Mouse (Mus musculus) liver, adult 2 months (tissue): ENCODE results near the gene Tm9sf4. TPM values are rescaled to one million over a fixed set of nuclear protein-coding genes. Genes with fewer than 3 reads are reported as not detected.
A peak's percentile ranks its signal among the peaks of the same experiment; 100 is the strongest.

Experiments used
- DNase-seq: peaks from one replicate; pipeline ENCODE4 v3.0.0-alpha.2; 2011; ENCODE audit warnings: low read depth, low spot score; ENCODE audit errors: extremely low read depth
- H3K27ac ChIP-seq: fragments of 200-500 bp; replicated peaks from 2 replicates; pipeline ENCODE4 v1.5.1; 2012; ENCODE audit warnings: low read depth, mild to moderate bottlenecking, control low read depth, inconsistent platforms, low read length; ENCODE audit not compliant: insufficient read depth
- H3K27me3 ChIP-seq: fragments of 200-500 bp; 2 replicates; pipeline ENCODE4 v1.6.1; 2012; ENCODE audit warnings: mild to moderate bottlenecking, moderate library complexity, low read length, inconsistent platforms; ENCODE audit not compliant: control insufficient read depth, insufficient read depth
- H3K36me3 ChIP-seq: fragments of 200-500 bp; 2 replicates; pipeline ENCODE4 v1.6.1; 2012; ENCODE audit warnings: low read length, inconsistent platforms; ENCODE audit not compliant: control insufficient read depth, insufficient read depth
- H3K4me1 ChIP-seq: fragments of 200-500 bp; 2 replicates; pipeline ENCODE4 v1.6.1; 2011; ENCODE audit warnings: low read length; ENCODE audit not compliant: control insufficient read depth, insufficient read depth
- H3K4me3 ChIP-seq: fragments of 200-500 bp; 2 replicates; pipeline ENCODE4 v1.5.1; 2011; ENCODE audit warnings: low read depth, mild to moderate bottlenecking, control low read depth, low read length, moderate library complexity; ENCODE audit not compliant: insufficient read depth
- H3K79me2 ChIP-seq: fragments of 200-500 bp; 2 replicates; pipeline ENCODE4 v1.6.1; 2012; ENCODE audit warnings: inconsistent platforms, mild to moderate bottlenecking, low read length, moderate library complexity; ENCODE audit not compliant: control insufficient read depth, insufficient read depth
- H3K9ac ChIP-seq: fragments of 200-500 bp; 2 replicates; pipeline ENCODE4 v1.6.1; 2012; ENCODE audit warnings: low read depth, mild to moderate bottlenecking, control low read depth, inconsistent platforms, low read length
- CTCF ChIP-seq: fragments of 200-500 bp; IDR thresholded peaks from 2 replicates; pipeline ENCODE4 v1.5.1; 2011; ENCODE audit warnings: low read depth, low read length, control low read depth
- POLR2A ChIP-seq: fragments of 200-500 bp; IDR thresholded peaks from 2 replicates; pipeline ENCODE4 v1.6.1; 2011; ENCODE audit warnings: low read length, control low read depth; ENCODE audit not compliant: insufficient read depth; ENCODE audit errors: extremely low read depth
- WGBS: fragments of 180-500 bp; shearing (Covaris S2); methylation state at CpG from one replicate; pipeline ENCODE4 v1.1.7; 2018; 5-methylcytosine and 5-hydroxymethylcytosine counted together
- polyA plus RNA-seq: library from polyadenylated mRNA; depleted of rRNA; stranded (reverse); fragments of >200 nt; gene quantifications from 2 replicates; pipeline ENCODE4 v1.2.3, GENCODE M21; 2012
- total RNA-seq: library from RNA; depleted of rRNA; stranded (reverse); fragments of >200 nt; gene quantifications from 2 replicates; pipeline ENCODE4 v1.2.3, GENCODE M21; 2014

Gene Tm9sf4
- total and polyA plus RNA-seq, 2 experiments = 28.0 to 45.5 TPM

GRCm38 (mm10) chr2:153228523-153228922 lies 67.4 kb downstream of the Tm9sf4 start:
- Histone ChIP-seq H3K79me2 (no peaks in the 10 kb centered on the region), H3K36me3 (peaks cover 13% of the 10 kb centered on the region; the same call in 1 of the 2 replicates), H3K9ac (no peak overlapping the region), H3K27me3 (no peaks in the 10 kb centered on the region), H3K4me1 (no peaks in the 10 kb centered on the region), H3K4me3 (no peak overlapping the region), H3K27ac (no peak overlapping the region)
- 91% methylated on average over 5 of the region's 5 CpGs for WGBS
- DNase-seq = no peak
- no peak for TF ChIP-seq POLR2A

DNA sequence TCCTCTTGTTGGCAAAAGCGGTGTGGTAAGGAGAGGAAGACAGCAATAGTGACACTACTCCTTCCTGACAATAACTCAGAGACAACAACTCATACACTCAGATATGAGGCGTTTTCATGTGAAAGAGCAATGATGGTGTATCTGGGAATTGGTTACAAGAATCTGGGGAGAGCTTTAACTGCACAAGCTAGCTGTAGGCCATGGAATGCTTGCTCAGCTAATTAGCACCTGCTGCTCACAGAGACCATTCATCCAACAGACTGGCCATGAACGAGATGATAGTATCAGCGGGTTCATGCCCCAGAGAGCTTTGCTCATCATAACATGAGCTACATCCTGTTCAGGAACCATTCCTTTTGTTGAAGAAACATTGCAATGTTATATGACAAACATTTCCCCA lies 76.1 kb downstream of the Tm9sf4 start:
- H3K27ac ChIP-seq = no peak overlapping the region
- 67% methylated on average over 4 of the region's 4 CpGs for WGBS
- no peak for DNase-seq

DNA sequence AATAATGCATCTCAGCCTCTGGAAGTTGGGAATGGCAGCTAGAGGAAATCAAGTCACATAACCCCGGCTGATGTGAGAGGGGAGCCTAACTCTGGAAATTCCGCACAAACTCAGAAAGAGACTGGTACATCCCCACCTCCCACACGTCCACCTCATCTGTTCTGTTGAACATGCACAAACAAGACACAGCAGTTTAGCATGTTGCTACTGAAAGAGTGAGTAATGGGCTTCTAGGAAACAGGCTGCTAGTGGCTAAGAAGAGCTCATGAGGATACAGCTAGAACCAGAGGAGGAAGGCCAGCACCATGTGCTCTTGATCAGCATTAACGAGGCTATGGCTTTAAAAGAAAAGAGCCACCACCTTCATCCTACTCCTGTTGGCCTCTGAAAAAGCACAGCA lies 76.8 kb downstream of the Tm9sf4 start:
- H3K9ac ChIP-seq = no peak overlapping the region
- H3K27me3 ChIP-seq = no peaks in the 10 kb centered on the region
- H3K4me3 ChIP-seq = no peak overlapping the region
- no peak overlapping the region for H3K27ac ChIP-seq
- DNase-seq = no peak
- peaks cover 17% of the 10 kb centered on the region for H3K36me3 ChIP-seq
- H3K79me2 ChIP-seq = peaks cover 14% of the 10 kb centered on the region; the same call in 1 of the 2 replicates
- WGBS = 73% methylated on average over 4 of the region's 4 CpGs
- no peak for TF ChIP-seq CTCF
- TF ChIP-seq POLR2A = no peak
- peaks cover 17% of the 10 kb centered on the region for H3K4me1 ChIP-seq

More for the DNA sequence above, 76.1 kb downstream of the Tm9sf4 start:
- peaks cover 14% of the 10 kb centered on the region; the same call in 1 of the 2 replicates for H3K79me2 ChIP-seq
- H3K27me3 ChIP-seq = no peaks in the 10 kb centered on the region
- no peak overlapping the region for H3K4me3 ChIP-seq
- H3K4me1 ChIP-seq = peaks cover 17% of the 10 kb centered on the region
- peaks cover 19% of the 10 kb centered on the region for H3K36me3 ChIP-seq
- no peak overlapping the region for H3K9ac ChIP-seq
- no peak for TF ChIP-seq CTCF
- TF ChIP-seq POLR2A = no peak

- Histone ChIP-seq H3K4me3 (no peak overlapping the region), H3K4me1 (peaks cover 17% of the 10 kb centered on the region), H3K27me3 (no peaks in the 10 kb centered on the region), H3K9ac (no peak overlapping the region), H3K36me3 (peaks cover 14% of the 10 kb centered on the region), H3K27ac (no peak overlapping the region), H3K79me2 (peaks cover 14% of the 10 kb centered on the region; the same call in 1 of the 2 replicates)
- no peak for TF ChIP-seq CTCF
- no peak for TF ChIP-seq POLR2A
- 19% methylated on average over 2 of the region's 2 CpGs for WGBS
- peak; percentile 64 for DNase-seq
Observed at GRCm38 (mm10) chr2:153238406-153238805, 77.3 kb downstream of the Tm9sf4 start.

DNA sequence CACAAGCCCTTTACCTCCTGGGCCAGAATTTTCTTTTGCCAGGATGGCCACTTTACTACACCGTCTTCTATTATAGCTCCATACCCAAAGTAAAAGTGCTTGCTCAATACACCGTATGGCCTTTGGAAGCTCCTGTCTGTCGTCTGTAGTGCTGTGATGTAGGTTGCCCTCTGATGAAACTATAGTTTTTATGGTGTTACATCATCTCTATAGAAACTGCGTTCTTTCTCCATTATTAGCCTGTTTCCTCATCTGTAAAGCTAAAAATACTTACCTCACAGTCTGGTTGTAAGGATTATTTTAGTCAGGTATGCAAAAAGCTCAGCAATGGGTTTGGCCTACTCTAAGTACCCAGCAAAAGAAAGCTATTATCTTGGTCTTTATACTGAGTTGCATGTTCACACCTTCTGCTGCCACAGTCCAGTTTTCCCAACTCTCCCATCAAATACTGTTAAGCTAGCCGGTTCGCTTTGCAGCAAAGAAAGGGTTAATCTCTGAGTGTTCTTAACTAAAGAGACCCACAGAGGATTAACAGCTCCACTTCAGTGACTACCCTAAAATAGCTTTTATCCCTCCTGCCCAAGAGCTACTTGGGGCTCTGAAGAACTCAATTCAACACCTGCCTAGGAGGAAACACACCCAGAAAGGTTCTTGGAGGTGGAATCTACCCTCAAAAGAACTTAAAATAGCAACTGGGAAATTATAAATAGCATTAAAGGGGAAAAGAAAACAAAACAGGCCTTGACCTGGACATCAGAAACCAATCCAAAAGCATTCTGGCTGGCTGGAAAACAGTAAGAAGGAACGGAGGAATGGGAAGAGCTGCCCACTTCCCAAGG lies 78.1 kb downstream of the Tm9sf4 start:
- TF ChIP-seq POLR2A = no peak
- TF ChIP-seq CTCF = no peak
- H3K36me3 ChIP-seq = peaks cover 7% of the 10 kb centered on the region; the same call in 1 of the 2 replicates

More for the DNA sequence above, 78.1 kb downstream of the Tm9sf4 start:
- H3K79me2 ChIP-seq = peaks cover 14% of the 10 kb centered on the region; the same call in 1 of the 2 replicates
- H3K4me3 ChIP-seq = peak overlapping the region; percentile 99; the same call in 1 of the 2 replicates
- DNase-seq = no peak
- H3K4me1 ChIP-seq = peaks cover 17% of the 10 kb centered on the region
- H3K27me3 ChIP-seq = no peaks in the 10 kb centered on the region
- H3K9ac ChIP-seq = peak overlapping the region; percentile 99; the same call in 1 of the 2 replicates
- WGBS = 37% methylated on average over 7 of the region's 7 CpGs
- no peak overlapping the region for H3K27ac ChIP-seq
